Mouse (Mus musculus): ENCODE measurements around the gene Camk1d.

DNA sequence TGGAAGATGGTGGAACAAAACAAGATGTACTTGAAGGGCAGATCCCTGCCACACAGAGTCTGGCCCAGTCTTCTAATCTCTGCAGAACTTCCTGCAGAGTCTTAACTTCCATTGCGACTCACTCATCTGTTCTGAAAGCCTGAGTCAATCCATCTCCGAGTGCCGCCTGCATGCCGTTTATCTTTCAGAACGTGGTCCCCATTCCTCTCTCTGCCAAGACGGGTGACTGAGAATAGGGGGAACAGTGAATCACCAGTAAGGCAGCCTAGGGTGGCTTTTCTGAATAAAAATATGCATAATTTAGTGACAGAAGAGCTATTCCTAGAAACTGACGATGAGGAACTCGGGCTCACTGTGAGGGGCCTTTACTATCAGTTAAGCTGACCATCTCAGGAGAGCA lies 284.4 kb downstream of the Camk1d start:
- TF ChIP-seq CHD2 (IDR thresholded peaks at IDR 0.05; ENCODE audit: low read depth, low read length) (no peak), ZNF384 (IDR thresholded peaks at IDR 0.05; ENCODE audit: low read depth, low read length) (no peak)
